Mouse (Mus musculus) forebrain, embryonic 12.5 days (tissue): ENCODE data around the gene Rbm6. TPM values are rescaled to one million over a fixed set of nuclear protein-coding genes. Genes with fewer than 3 reads are reported as not detected.

Source experiments
- polyA plus RNA-seq: library from polyadenylated mRNA; unstranded; fragments of >200 nt; fragmentation: Nextera tagmentation; extraction: Ambion mirVana; gene quantifications from 2 replicates; pipeline ENCODE4 v1.2.1, GENCODE M21; 2016

Rbm6 gene
- polyA plus RNA-seq, 1 experiment from 2014 or later, result 136 TPM

Other genes with a start within 250 kb of the Rbm6 start
- gene Gnai2, start 237.9 kb downstream of the Rbm6 start, polyA plus RNA-seq, result 570 and 587 TPM in 2 replicates
- 8.5 and 10.6 TPM in 2 replicates for gene Slc38a3, start 203.7 kb downstream of the Rbm6 start, polyA plus RNA-seq
- 1.7 and 2.1 TPM in 2 replicates for gene Gnat1, start 193.5 kb downstream of the Rbm6 start, polyA plus RNA-seq
- 13.2 and 15.2 TPM in 2 replicates for gene Sema3f, start 162.8 kb downstream of the Rbm6 start, polyA plus RNA-seq
- gene Rbm5, start 102.2 kb downstream of the Rbm6 start, polyA plus RNA-seq, result 232 and 237 TPM in 2 replicates
- 16.0 and 17.7 TPM in 2 replicates for gene Mon1a, start 14.9 kb upstream of the Rbm6 start, polyA plus RNA-seq
- gene Mst1r, start 33.6 kb upstream of the Rbm6 start, polyA plus RNA-seq, result 1.3 and 1.8 TPM in 2 replicates
- gene Actl11, start 55.2 kb upstream of the Rbm6 start, polyA plus RNA-seq, result not detected in 2 replicates
- gene Camkv, start 62.4 kb upstream of the Rbm6 start, polyA plus RNA-seq, result 12.2 and 14.8 TPM in 2 replicates
- gene Traip, start 76.9 kb upstream of the Rbm6 start, polyA plus RNA-seq, result 30.6 and 32.3 TPM in 2 replicates
- gene Uba7, start 102.3 kb upstream of the Rbm6 start, polyA plus RNA-seq, result 5.8 and 6.5 TPM in 2 replicates
- 0.86 and 1.2 TPM in 2 replicates for gene Gm20661, start 109.8 kb upstream of the Rbm6 start, polyA plus RNA-seq
- 14.3 and 18.3 TPM in 2 replicates for gene Inka1, start 112.6 kb upstream of the Rbm6 start, polyA plus RNA-seq
- gene Cdhr4, start 119.3 kb upstream of the Rbm6 start, polyA plus RNA-seq, result 0.82 and 2.1 TPM in 2 replicates
- 0.49 TPM in 1 of 2 replicates, not detected in the other for gene Gm20662, start 123.1 kb upstream of the Rbm6 start, polyA plus RNA-seq
- 82.3 and 88.2 TPM in 2 replicates for gene Ip6k1, start 129.3 kb upstream of the Rbm6 start, polyA plus RNA-seq
- gene Gmppb, start 176.0 kb upstream of the Rbm6 start, polyA plus RNA-seq, result 18.2 and 19.3 TPM in 2 replicates
- gene Amigo3, start 179.9 kb upstream of the Rbm6 start, polyA plus RNA-seq, result 3.6 and 3.8 TPM in 2 replicates
- gene Mst1, start 207.2 kb upstream of the Rbm6 start, polyA plus RNA-seq, result 0.27 and 0.41 TPM in 2 replicates
- 36.9 and 41.2 TPM in 2 replicates for gene Rnf123, start 210.1 kb upstream of the Rbm6 start, polyA plus RNA-seq
- 51.1 and 56.0 TPM in 2 replicates for gene Apeh, start 221.4 kb upstream of the Rbm6 start, polyA plus RNA-seq